Mouse (Mus musculus) cerebellum, postnatal 4 days (tissue): ENCODE measurements around the gene Npr3.

ENCODE experiments used
- DNase-seq, 2 experiments: peaks; one replicate each; pipeline ENCODE4 v3.0.0; 2022; ENCODE audit warnings: low spot score in 2 of 2, mixed read lengths in 1 of 2

Gene Npr3

DNA sequence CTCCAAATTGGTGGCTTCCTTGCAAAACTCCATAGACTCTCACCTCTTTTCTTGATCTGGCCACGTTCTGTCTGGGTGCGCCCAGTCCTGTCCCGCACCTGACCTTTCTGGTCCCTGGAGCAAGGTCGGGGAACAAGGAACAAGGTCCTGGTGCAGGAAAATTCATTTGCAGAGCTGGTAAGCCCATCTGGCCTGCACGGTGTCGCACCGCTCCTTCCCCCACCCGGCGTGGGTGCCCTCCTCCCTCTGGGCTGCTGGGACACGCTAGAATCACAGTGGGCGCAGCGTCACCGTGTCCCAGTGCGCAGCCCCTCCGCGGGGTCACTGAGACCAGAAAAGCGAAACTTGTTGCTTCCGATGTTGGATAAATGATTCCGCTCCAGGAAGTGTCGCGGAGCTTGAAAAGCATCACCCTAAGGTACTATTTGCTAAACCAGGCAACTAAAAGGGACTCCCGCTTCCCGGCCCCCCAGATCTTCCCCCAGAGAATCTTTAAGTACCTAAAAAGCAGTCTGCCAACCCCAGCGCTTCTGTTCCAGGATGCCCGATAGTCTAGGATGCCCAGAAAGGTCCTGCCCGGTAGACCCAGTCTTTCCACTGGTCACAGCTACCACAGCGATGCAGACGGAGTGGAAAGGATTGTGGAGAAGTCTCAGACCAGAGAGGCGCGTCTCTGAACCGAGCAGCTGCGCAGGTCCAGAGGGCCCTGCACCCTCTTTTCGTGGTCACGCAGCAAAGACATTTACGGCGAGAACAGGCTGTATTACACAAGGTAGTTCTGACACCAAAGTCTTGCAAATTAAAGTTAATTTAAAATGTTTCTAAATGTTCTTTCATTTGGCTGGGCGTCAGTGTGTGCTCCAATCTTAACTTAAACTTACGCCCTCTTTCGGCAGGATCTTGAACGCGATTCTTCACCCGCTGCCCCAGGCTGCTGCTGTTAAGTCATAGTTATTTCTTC, at the start of gene Npr3:
TSS of gene Npr3 (minus strand) at position 717 of the 961 bp plus-strand sequence.
- DNase-seq, result no peak

DNA sequence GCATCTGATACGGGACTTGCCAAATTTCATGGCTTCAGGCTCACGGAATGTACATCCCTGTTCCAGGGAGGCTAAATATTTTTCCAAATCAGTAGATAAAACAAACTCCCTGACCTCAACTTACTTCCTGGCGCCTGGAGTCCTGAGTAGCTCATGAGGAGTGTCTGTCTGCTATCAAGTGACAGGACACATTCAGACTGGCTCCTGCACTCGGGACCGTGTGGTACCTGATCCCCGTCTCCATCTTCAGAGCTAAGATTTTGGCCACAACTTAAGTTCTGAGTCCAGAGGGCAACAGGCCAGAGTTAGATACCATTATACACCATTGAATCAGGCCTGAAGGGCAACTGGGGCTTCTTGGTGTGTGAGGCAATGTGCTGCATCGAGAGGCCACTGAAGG, 49.0 kb upstream of the Npr3 start:
- no peak for DNase-seq

DNA sequence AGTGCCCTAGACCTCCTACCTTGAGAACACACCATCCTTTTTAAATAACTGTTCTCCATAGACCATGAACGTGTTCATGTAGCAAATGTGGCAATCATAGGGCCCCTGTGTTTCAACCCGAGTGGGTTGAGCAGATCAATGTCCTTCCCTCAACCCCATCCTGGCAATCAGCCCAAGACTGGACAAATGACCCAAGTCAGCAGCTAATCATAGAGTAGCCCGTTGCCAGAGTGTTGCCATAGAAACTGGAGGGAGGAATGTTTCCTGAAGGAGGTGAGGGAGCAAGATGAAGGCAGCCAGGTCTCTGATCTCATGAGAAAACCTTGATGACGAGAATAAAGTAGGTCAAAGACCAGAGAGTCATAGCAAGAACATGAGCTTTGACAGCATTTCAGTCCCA, 47.1 kb upstream of the Npr3 start:
- no peak for DNase-seq

DNA sequence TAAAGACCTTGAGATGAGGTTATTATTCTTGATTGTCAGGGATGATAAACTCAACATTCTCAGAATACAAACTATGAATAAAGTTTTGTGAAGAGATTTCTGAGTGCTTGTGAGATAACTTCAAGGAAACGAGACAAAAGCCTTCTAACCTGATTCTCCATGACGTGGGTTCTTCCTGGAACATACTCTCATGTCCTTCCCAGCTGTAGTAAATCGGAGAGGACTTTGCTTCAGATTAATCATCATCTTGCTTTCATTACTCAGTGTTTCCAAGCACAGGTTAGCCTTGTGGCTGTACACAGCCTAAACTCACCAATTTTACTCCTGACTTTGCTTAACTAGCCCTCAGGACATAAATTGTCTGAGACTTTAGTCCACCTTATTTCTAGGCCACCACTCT, 45.1 kb upstream of the Npr3 start:
- no peak for DNase-seq

DNA sequence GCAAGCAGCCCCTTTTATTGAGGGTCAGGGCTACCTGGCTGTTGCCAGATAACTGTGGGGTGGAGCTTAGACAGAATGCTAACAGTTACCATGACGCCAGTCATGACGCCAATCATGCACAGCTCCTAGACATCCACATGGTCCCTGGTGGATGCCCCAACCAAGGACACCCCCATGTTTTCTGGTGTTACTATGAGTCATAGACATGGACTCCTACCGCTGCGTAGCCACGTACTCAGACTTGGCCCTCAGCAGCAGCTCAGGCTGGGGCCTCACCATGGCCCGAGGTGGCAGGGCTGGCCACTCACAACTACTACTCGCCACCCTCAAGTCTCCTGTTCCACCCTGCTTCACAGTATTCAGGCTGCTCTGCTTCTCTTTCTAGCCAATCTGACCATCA, 44.1 kb upstream of the Npr3 start:
- no peak for DNase-seq

DNA sequence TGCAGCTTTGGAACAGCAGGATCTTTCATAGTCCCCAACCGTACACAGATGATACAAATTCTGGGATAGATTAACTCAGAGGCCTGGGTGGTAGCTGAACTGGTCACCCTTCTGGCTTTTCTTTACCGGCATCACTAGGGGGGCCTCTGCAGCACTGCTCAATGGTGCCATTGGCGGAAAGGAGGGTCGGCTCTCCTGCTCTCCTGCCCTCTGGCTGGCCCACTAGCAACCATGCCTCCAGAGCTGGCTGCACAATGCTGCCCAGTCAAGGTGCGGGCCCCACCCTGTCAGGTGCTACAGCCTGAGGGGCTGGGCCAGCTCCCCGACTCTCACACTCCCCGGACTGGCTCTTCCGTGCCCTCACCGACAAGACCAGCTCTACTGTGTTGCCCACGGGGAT, 43.1 kb upstream of the Npr3 start:
- DNase-seq, result no peak

DNA sequence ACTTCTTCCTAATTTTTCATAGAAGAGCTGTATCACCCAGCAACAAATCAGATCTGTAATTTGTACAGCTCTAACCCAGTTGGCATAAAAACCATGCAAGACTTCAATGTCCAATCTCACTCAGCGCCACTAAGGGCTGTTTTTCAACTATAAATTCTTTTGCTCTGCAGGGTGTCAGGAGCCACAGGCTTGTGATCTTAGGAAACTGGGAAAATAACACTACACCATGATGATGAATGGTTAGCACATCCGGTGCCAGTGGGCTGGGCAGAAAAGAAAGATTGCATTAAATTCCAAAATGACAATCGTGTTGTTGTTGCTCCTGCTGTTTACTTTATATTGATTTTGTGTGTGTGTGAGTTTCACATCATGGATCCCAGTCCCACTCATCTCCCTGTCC, 42.4 kb upstream of the Npr3 start:
- DNase-seq, result no peak

DNA sequence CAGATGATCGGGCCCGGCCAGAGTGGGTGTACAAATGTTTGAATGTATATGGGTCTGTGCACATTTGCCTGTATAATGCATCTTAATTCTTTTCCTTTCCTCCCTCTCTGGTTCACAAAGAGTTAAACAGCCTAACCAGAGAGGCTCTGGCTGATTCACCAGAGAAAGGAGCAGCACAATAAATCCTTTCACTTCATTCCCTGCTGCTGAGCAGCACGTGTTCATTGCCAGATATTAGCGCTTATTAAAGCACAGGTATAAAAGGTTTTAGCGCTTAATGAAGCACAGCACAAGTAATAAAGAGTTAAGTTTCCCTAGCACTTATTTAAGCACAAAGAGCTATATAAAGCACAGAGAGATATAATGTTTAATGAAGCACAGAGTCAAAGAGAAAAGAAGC, 33.8 kb upstream of the Npr3 start:
- no peak for DNase-seq

DNA sequence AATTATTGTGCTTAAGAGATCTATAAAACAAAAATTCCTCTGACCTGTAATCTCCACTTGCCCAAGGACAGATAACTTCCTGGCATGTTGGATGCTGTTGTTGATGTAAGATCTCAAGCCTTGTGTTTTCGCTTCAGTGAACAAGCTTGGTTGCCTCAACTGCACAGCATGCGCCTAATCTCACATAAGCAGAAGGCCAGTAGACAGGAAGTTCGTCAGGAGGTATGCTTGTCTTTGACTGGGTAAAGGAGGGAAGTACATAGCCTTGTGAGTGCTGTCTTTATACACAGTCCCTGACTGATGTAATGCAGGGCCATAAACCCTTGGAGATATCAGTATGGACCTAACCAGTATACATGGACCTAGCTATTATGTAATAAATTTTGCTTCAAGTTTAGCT, 20.7 kb upstream of the Npr3 start:
- DNase-seq, result no peak

DNA sequence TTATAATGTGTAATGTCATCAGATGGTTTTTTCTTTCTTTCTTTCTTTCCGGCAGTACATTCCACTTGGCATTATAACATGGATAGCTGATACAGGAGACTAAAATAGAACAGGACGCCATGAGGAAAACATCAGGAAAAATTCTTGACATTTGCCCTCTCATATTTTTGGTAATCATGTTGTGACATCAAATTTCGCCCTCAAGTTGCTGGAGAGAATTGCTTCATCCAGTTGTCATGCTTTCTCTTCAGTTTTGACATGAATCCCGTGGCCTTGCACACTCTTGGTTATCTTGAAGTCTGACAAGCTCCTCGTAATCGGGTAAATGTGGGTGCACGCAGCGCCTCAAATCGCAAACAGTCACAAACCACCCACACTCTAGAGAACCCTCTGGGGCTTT, 7.0 kb upstream of the Npr3 start:
- DNase-seq, result no peak

DNA sequence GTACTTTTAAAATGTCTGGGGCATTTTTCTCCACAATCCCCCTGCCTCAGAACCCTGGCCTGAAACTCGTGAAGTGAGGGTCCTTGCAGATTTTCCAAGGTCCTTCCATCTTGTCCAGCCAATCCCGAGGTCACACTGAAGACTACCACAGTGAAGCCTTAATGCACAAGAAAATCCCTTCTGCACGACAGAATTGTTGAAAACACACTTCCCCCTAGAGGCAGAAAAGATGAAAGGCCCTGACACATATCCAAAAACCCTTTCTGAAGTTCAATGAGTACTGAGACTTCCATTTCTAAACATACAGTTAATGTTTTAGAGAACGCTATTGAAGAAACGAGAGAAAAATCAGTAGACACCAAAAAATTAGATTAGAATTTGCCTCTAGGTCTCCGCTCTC, 2.8 kb upstream of the Npr3 start:
- DNase-seq, result no peak

DNA sequence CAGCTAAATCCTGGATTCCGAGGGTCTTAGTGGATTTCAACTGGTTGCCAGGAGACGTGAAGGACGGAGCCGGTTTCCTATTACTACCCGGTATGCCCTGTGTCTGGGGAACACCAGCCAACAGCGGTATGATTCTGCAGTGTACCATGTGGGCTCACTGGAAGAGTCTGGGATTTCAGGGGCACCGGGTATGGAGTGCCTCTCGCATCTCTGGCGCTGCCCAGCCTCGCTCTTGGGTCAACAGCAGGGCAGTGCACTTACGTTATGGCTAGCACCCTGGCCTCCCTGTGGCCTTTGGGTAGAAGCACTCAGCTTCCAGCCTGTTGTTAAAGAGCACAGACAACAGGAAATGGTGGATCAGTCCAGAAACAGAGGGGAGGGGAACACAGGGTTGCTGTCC, 1.1 kb upstream of the Npr3 start:
- no peak for DNase-seq

DNA sequence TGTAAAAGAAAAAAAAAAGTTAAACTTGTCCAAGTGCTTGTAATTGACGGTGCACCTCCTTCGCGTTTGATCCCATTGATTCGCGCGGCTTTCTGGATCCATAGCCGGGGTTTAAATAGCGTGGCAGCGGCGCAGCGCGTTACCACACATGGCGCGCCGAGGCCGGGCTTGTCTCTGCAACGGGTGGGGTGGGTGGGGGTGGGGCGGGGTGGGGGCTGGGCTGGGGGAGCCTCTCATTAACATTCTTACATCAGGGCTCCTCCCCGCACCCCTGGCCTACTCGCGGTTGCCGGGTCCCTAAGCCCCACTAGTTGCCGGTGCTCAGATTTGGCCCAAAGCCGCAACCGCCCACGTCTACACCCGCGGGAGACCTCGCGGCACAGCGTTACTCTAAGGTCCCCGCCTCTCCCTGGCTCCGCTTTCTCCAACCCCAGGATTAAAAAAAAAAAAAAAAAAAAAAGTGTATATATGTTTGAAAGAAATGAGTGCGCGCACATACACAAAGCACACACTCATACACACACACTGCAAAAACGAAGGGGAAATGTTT, 991 bp downstream of the Npr3 start:
- DNase-seq, result no peak

DNA sequence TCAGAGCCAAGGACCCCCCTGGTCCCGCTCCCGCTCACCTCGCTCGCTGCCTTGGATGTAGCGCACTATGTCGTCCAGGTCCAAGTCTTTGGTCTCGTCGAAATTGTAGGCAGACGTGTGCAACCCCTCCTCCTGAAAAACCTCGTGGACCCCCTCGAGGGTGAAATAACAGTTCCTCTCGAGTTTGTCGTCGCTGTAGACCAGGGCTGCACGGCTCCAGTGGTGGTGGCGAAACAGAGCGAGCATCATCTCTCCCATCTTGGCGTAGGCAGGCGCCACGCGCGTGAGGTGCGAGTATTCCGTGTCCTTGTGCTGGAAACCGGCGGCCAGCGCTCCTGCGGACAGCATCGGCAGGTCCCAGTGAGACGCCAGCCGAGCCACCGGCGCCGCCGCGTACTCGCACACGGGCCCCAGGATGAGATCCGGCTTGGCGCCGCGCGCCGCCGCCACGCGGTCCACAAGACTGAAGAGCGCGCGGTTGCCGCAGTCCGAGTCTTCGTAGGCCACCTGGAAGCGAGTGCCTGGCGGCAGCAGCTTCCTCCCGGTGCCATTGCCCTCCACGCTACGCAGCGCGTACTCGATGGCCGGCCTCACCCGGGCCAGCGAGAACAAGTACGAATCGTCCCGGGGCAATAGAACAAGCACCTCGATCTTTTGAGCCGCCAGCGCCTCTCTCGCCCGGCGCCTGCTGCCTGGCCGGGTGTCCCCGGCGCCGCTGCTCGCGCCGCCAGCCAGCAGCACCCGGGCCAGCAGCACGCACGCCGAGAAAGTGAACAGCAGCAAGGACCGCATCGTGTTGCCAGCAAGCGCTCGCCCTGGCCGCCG, 2.0 kb downstream of the Npr3 start:
- DNase-seq, result no peak

DNA sequence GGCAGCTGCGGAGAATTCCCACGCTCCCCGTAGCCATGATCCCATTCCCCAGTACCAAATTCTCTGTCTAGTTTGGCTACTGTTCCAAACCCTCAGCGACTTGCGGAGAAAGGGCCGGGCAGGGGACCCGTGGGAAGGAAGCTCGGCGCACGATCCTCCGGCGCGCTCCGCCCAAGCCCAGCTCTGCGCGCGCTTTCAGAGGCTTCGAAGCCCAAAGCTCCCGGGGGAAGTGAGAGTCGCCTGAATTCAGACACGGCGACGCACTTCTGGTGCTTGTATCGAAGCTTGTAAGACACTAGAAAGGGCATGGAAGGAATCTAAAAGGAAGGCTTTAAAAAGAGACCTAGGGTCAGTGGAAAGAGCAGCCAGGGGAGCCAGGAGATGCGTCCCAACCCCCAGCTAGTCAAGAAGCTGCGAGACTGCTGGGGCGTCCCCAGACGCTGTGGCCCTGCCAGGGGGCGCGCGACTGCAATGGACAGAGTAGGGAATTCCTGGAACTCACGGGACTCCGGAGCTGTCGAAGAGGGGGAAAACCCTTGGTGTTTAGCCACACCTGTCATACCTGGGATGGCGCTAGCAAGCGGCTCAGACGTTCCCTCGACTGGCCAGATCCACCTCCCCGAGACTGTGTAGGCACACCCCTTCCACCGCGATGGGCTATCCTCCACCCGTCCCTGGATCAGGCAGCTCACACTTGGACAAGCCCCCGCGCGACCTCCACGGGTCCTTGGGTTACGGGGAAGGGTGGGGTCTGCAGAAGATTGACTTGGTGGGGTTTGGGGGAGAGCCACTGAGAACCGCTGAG, 2.8 kb downstream of the Npr3 start:
- no peak for DNase-seq

DNA sequence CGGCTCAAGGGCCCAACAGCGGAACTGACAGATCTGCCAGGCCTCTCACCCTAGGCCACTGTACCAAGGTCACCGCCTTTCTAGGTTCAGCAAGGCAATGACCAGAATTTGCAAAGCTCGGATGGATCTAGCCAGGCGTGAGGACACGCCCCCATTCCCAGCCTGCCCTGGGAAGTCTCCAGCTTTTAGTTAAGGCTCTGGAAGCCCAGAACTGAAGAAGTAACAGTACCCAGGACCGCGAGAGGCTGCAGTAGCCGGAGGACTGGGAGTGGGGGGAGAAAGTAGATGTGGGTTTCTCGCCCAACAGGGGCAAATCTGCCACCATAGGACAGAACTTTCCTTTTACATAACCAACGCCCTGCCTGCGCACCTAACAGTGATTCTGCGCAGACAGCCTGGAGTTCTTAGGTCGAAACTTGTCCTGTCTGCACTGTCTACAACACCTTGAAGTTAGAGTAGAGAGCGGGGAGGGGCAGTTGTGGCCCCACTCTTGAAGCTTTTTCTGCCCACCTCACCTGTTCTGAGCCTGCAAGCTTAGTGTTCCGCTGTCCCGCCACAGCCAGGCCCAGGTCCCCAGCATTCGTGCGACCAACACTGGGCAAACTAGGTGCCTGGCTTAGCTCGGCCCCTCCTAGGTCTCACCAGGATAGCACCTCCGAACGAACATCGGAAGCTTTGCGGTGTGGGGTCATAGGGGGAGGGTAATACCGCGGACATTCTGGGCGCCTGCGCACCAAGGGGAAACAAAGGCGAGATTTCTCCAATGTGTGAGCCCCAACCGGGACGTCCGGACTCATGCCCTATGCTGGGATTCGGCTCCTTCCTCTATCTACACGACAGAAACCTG, 3.7 kb downstream of the Npr3 start:
- DNase-seq, result no peak

DNA sequence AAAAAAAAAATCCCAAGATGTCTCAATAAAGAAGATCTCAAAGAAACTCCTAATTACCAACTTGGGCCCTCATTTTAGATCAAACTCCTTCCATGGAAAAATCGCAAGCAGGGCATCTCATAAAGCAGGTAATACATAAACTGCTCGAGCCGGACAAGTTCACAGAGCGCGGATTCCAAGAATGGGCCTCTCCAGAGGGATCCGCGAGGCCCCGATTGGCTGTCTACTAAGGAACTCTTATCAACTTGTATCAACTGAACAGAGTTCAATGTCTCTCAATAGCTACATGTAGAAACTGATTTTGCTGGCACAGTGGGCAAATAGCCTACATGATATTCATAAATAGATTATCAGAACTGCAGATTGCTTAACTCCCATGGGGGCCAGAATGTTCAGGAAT, 9.5 kb downstream of the Npr3 start:
- no peak for DNase-seq

DNA sequence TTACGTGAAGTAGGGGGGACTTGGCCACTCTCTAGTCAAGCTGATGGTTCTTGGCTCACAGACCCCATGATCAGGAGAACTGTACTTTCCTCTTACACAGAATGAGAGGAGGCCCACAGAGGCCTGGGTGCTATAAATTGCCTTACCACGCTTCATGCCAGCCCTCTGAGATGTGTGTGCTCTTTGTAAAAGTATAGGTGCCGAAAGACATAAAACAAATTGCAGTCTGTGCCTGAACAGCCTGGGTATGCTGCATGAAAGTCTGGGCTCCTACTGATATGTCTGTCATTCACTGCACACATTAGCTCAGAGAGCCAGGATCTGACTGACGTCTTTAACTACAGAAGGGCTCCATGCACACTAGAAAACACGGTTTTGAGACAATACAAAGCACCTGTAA, 9.9 kb downstream of the Npr3 start:
- no peak for DNase-seq

DNA sequence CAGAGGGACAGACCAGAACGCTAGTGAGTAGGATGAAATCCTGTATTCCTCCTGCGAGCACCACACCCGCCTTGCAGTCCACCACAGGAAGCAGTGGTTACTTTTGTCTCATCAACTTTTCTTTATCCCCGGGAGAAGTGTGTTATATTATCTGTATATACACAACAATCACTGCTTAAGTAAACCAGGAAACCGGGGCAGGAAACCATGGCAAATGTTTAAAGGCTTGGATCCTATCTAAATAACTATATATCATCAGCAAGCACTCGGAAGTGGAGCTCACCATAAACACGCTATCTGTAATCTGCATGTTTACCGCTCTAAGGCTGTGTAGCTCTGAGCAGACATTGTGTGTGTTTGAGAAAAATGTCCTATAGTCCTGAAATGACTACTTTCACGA, 13.1 kb downstream of the Npr3 start:
- DNase-seq, result no peak

DNA sequence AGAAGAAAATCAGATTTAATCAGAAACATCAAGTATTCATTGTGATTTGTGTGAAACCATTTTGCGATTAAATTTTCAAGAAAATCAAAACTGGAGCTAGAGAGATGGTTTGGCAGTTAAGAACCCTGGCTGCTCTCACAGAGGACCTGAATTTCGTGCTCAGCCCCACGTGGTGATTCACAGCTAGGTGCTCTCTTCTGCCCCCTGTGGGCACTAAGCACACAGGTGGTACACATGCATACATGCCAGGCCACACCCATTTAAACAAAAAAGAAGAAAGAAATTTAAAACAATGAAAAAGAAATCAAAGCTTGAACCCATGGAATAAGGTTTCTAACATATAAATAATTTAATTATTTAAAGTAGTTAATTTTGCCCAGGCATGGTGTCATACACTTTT, 15.7 kb downstream of the Npr3 start:
- no peak for DNase-seq
